Mouse (Mus musculus): ENCODE measurements around the gene Krt33a. TPM values are rescaled to one million over a fixed set of nuclear protein-coding genes. Genes with fewer than 3 reads are reported as not detected.
A peak's percentile ranks its signal among the peaks of the same experiment; 100 is the strongest.

Gene Krt33a
- total RNA-seq, 2 experiments from 2014 or later = not detected

DNA sequence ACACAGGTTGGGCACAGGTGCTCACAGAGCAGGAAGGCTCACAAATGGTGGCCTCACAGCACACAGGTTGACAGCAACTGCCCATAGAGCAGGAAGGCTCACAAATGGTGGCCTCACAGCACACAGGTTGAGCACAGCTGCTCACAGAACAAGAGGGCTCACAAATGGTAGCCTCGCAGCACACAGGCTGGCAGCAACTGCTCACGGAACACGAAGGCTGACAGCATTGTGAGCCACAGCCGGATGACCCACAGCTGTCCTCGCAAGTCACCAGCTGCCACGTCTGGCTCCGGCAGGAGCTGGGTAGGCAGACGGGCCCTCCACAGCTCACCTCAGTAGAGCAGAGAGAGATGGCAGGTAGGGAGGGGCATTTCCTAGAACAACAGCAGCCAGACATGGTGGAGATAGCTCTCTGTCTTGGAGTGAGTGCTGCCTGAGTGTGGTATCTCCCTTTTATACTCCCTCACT is 29.8 kb downstream of the Krt33a start, which contains the start of gene Krtap16-1:
Gene Krtap16-1, minus strand, starts transcription at position 418 of the 468 bp plus-strand sequence.
- DNase-seq = no peak

DNA sequence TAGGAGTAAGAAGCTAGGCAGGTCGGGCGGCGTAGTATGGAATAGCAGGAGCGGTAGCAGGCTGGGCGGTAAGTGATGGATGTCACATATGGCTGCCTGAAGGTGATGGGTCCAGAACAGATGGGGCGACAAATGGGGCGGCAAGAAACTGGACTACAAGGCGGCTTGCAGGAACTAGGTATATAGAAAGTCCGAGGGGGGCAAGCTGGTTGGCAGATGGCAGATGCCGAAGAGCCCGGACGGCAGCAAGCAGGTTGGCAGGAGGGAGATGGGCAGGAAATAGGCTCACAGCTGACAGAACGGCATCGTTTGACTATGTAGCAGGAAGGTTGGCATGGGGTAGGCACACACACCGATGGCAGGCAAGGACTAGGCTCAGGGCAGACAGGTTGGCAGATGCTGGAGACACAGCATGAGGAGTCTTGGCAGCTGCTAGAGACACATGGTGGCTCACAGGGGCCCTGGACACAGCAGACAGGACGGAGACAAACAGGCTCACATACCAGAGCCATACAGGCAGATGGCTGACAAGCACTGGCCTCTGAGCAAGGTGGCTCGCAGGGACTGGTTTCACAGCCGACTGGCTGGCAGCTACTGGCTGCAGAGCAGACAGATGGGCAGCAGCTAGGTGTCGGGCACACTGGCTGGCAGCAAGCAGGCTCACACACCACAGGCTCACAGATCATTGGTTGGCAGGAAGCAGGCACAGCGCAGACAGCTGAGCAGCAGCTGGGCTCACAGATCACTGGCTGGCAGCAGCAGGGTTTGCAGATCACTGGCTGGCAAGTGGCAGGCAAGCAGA is 30.5 kb downstream of the Krt33a start:
- DNase-seq = peak; percentile 79

GRCm38 (mm10) chr11:99983442-99983841 is 32.6 kb downstream of the Krt33a start:
- DNase-seq = no peak

GRCm38 (mm10) chr11:99982731-99983130 is 33.3 kb downstream of the Krt33a start:
- DNase-seq = no peak

- no peak for DNase-seq
These were observed 37.1 kb downstream of the Krt33a start, which contains the start of gene Krtap29-1 for GRCm38 (mm10) chr11:99978953-99979352. Krtap29-1 (minus strand) TSS chr11:99979053.

DNA sequence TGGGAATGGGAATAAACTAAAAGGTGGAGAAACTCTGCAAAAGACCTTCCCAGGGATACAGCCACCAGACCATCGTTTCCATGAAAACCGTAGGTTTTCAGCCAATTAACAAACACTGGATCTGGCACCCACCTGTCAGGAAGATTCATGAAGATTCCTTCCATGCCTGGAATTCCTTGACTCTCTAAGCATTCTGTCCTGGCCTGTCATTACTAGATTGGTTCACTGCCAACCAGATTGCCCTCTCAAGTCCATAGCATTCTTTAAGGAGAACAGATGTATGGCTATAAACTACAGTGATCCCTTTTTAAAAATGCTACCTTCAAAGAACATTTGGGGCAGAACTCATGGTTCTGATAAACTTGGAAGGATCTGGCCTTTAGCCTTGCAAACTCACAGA is 50.1 kb downstream of the Krt33a start:
- no peak for DNase-seq

GRCm38 (mm10) chr11:99964213-99964612 is 51.8 kb downstream of the Krt33a start:
- DNase-seq = no peak

Other genes with a start within 250 kb of the Krt33a start
- not detected for gene Gm11595, start 243.3 kb downstream of the Krt33a start, total RNA-seq (2021)
- gene Krtap4-8, start 235.5 kb downstream of the Krt33a start, total RNA-seq (2021) = not detected
- not detected for gene Krtap4-9, start 231.0 kb downstream of the Krt33a start, total RNA-seq (2021)
- not detected for gene Gm11596, start 222.7 kb downstream of the Krt33a start, total RNA-seq (2021)
- gene Gm11569, start 217.3 kb downstream of the Krt33a start, total RNA-seq (2021) = not detected
- gene Gm11554, start 211.8 kb downstream of the Krt33a start, total RNA-seq (2021) = not detected
- gene Krtap4-13, start 206.3 kb downstream of the Krt33a start, total RNA-seq (2021) = not detected
- not detected for gene Gm11564, start 200.5 kb downstream of the Krt33a start, total RNA-seq (2021)
- gene 2300003K06Rik, start 178.1 kb downstream of the Krt33a start, total RNA-seq (2021) = not detected
- not detected for gene Krtap4-16, start 164.6 kb downstream of the Krt33a start, total RNA-seq (2021)
- gene Gm11568, start 158.3 kb downstream of the Krt33a start, total RNA-seq (2021) = not detected
- not detected for gene Gm11559, start 151.7 kb downstream of the Krt33a start, total RNA-seq (2021)
- gene Krtap9-1, start 142.8 kb downstream of the Krt33a start, total RNA-seq (2021) = not detected
- gene Gm11567, start 137.0 kb downstream of the Krt33a start, total RNA-seq (2021) = not detected
- gene Krtap31-1, start 108.3 kb downstream of the Krt33a start, total RNA-seq (2021) = not detected
- not detected for gene Gm11565, start 101.5 kb downstream of the Krt33a start, total RNA-seq (2021)
- not detected for gene Krtap31-2, start 79.9 kb downstream of the Krt33a start, total RNA-seq (2021)
- not detected for gene Krtap9-5, start 67.7 kb downstream of the Krt33a start, total RNA-seq (2021)
- not detected for gene Krtap29-1, start 37.2 kb downstream of the Krt33a start, total RNA-seq (2021)
- gene Krtap16-1, start 29.6 kb downstream of the Krt33a start, total RNA-seq (2021) = not detected
- not detected for gene Krtap17-1, start 22.2 kb downstream of the Krt33a start, total RNA-seq (2021)
- not detected for gene Krt33b, start 13.7 kb upstream of the Krt33a start, total RNA-seq (2021)
- not detected for gene Krt34, start 25.3 kb upstream of the Krt33a start, total RNA-seq (2021)
- gene Krt31, start 34.3 kb upstream of the Krt33a start, total RNA-seq (2021) = not detected
- gene Krt32, start 72.0 kb upstream of the Krt33a start, total RNA-seq (2021) = not detected
- not detected for gene Krt35, start 80.0 kb upstream of the Krt33a start, total RNA-seq (2021)
- under 1 TPM in 1 of 2 experiments, not detected in 1; 0.16 TPM for gene Krt36, start 89.4 kb upstream of the Krt33a start, total RNA-seq (2021)
- gene Krt13, start 105.4 kb upstream of the Krt33a start, total RNA-seq (2021) = not detected
- gene Krt15, start 119.7 kb upstream of the Krt33a start, total RNA-seq (2021) = not detected
- gene Krt19, start 132.5 kb upstream of the Krt33a start, total RNA-seq (2021) = under 1 TPM in 1 of 2 experiments, not detected in 1; 0.28 TPM
- not detected for gene Krt9, start 177.0 kb upstream of the Krt33a start, total RNA-seq (2021)
- not detected for gene Krt14, start 191.3 kb upstream of the Krt33a start, total RNA-seq (2021)
- not detected for gene Krt16, start 232.7 kb upstream of the Krt33a start, total RNA-seq (2021)
- not detected for gene Krt17, start 244.8 kb upstream of the Krt33a start, total RNA-seq (2021)

Data from gastrocnemius, postnatal 25 days (tissue).